Mouse (Mus musculus) liver, embryonic 14.5 days (tissue): ENCODE data around the gene Tmem117.

Experiments
- CTCF ChIP-seq: IDR thresholded peaks from 2 replicates; pipeline ENCODE4 v1.5.1; 2016; ENCODE audit warnings: antibody characterized with exemption, low read depth, control low read depth
- EP300 ChIP-seq: IDR thresholded peaks from 2 replicates; pipeline ENCODE4 v1.6.1; 2016; ENCODE audit warnings: antibody characterized with exemption, low read depth

DNA sequence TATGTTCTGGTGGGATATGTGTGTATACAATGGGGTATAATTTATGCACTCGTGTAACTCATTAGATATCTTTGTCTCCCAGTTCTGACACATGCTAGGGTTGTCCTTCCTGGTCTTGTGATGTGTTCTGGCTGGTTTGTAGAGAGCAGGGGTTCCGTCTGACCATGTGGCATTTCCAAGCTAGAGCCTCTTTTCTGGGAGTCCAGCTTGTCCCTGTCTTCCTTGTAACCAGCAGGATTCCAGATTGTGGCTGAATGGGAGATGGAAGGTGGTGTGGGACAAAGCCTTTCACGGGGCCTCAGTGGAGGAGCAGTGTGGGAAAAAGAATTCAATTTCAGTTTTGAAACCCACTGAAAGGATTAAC, 23.8 kb downstream of the Tmem117 start:
- TF ChIP-seq EP300 (no peak), CTCF (no peak)
